Mouse (Mus musculus): ENCODE measurements around the gene Apoh. TPM values are rescaled to one million over a fixed set of nuclear protein-coding genes. Genes with fewer than 3 reads are reported as not detected.

Gene Apoh
- total RNA-seq, 2 experiments from 2014 or later, result 1.4 to 8.0 TPM

GRCm38 (mm10) chr11:108459599-108459998 is 116.4 kb downstream of the Apoh start:
- DNase-seq (ENCODE audit: low spot score in 2 of 2), result no peak

Other genes with a start within 250 kb of the Apoh start
- gene Prkca, start 574 bp downstream of the Apoh start, total RNA-seq (2021), result 10 to 100 TPM; 41.0 to 46.1 TPM
- gene Cep112, start 81.8 kb downstream of the Apoh start, total RNA-seq (2021), result 10 to 100 TPM; 20.0 to 21.3 TPM